Mouse (Mus musculus) CD4-positive helper T cell, adult 2 months (primary cell): ENCODE measurements around the gene Trpc7.

Experiments used
- DNase-seq: peaks from one replicate; pipeline ENCODE4 v3.0.0-alpha.2; 2012; ENCODE audit warnings: low read depth, missing footprints, low spot score

The Trpc7 gene

GRCm38 (mm10) chr13:56749377-56749776, 146.4 kb downstream of the Trpc7 start:
- DNase-seq, result no peak

GRCm38 (mm10) chr13:56747554-56747953, 148.2 kb downstream of the Trpc7 start:
- DNase-seq, result no peak

- no peak for DNase-seq
These were observed 148.9 kb downstream of the Trpc7 start for GRCm38 (mm10) chr13:56746739-56747532.

DNA sequence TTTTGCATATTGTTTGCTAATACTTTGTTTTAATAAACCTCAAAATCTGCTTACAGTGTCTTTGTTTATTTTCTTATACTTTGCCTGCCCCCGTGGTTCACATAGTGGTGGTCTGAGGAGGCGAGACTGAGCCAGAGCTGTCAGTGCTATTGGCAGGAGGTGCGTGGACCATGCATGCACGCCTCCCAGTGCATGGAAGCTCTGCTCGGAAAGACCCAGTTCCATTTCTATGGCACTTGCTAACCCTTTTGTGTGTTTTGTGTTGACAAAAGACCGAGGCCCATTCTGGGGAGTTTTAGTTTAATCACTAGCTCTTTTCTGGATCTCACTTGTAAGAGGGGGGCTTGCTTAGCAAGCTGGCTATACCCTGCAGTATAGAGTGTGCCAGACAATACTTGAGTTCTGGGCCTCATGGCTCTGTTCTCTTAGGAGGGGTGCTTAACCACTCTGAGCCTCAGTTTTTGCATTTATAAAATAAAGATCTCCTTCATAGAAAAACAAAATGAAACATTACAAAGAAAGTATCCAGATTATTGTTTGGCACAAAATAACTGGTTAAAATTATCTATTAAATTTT, 153.4 kb downstream of the Trpc7 start:
- DNase-seq, result no peak

GRCm38 (mm10) chr13:56741691-56742090, 154.1 kb downstream of the Trpc7 start:
- no peak for DNase-seq

- no peak for DNase-seq
These were observed 155.3 kb downstream of the Trpc7 start for GRCm38 (mm10) chr13:56740496-56740895.

DNA sequence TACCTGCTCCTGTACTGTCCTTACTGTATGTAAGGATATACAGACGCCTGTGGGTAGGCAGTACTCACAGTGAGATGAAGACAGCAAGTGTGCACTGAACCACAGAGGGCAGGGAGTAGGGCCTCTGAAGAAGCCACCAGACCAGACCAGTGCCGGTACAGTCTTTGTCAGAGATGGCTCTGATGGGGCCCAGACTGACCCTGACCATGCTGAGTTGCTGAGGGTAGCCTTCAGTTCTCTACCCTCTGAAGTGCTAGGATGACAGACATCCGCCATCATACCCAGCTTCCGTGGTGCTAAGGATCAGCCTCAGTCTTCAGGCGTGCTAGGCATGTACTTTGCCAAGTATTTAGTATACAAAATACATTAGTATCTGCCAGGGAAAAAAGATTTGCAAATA, 156.2 kb downstream of the Trpc7 start:
- DNase-seq, result no peak

DNA sequence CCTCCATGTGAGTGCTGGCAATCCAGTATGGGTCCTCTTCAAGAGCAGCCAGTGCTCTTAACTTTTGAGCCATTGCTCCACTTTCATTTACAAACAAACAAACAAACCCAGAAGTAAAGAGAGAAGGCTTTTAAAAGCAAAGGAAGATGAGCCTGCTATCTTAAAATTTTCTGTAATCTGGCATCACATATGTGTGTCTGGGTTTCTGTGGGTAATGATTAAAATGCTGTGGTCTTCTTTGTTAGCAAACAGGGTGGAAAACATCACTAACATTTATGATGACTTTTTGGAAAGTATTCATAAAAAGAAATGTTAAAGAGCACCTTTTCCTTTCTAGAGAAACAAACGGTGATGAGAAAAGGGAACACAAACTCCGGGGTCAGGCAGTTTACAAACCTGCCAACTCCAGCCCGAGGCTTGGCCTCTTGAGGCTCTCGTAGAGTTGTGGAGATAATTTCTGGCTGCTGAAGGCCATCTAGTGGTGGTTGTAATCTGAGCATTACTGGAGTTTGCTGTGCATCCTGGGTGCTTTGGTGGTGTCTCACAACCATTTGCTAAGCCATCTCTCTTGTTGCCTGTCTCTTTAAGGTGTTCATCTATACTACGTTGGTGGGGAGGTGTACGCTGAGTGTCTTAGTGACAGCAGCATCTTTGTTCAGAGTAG, 160.4 kb downstream of the Trpc7 start:
- peak; percentile 35 for DNase-seq

GRCm38 (mm10) chr13:56734617-56735016, 161.2 kb downstream of the Trpc7 start:
- DNase-seq, result no peak

DNA sequence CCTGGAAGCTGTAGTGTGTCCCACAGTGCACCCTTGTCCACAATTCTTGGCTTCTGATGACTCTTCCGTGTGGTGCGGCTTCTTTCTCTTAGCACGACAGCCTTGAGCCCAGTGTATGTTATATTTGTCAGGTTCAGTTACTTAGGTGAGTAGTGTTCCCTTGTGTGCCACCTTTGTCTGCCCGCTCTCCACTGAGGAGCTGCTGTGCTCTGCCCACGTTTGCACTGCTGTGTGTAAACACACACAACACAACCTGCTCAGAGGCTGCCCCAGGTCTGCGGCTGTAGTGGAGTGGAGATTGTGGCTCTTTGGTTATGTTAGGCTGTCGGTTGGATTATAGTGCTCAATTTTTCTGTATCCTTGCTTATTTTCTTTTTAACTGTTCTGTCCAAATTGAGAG, 166.7 kb downstream of the Trpc7 start:
- no peak for DNase-seq

DNA sequence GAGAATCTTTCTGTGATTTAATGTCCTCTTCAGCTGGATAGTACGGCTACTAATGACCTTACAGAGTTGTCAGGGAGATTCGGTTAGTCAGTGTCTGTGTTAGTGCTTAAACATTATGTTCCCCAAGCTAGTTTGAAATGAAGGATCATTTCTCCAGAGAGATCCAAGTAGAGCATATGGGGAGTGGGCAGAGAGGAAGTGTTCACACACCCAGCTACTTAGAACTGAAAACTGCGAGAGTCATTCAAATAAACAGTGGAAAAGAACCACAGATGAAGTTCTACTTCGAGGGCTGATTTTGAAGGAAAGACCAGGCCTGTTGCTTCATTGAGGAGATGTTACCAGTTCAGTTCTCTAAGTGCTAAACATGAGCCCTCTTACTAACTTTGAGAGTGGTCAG, 169.2 kb downstream of the Trpc7 start:
- DNase-seq, result no peak
